8 mouse cellular contexts compared by ENCODE assay signal in genomic region chr8:119806422-119807263, GRCm38 (mm10). TPM values are rescaled to one million over a fixed set of nuclear protein-coding genes. Genes with fewer than 3 reads are reported as not detected.
DNase-seq lines count a peak whose midpoint lies in the region; ATAC-seq and TF ChIP-seq lines count a peak whose summit lies in the region.

No protein-coding gene starts in this region.

- H3K9me3 ChIP-seq in lung, postnatal 0 days (ENCODE audit: low read length): no peaks in the 10 kb centered on the region
- no peaks in the 10 kb centered on the region for H3K9me3 ChIP-seq in forebrain, embryonic 16.5 days (ENCODE audit: control insufficient read depth, low read length)

- no peaks in the 10 kb centered on the region for H3K36me3 ChIP-seq in lung, postnatal 0 days (ENCODE audit: insufficient read depth, low read length)
- peaks cover 3% of the 10 kb centered on the region; the same call in 1 of the 2 replicates for H3K36me3 ChIP-seq in forebrain, embryonic 16.5 days (ENCODE audit: control insufficient read depth, insufficient read depth)

- H3K27ac ChIP-seq in lung, postnatal 0 days (ENCODE audit: low read length): no peak overlapping the region
- H3K27ac ChIP-seq in bone marrow, adult 2 months (ENCODE audit: control insufficient read depth, insufficient read depth, low read depth, low read length, poor library complexity): peak overlapping the region; percentile 75
- peak overlapping the region; percentile 50 for H3K27ac ChIP-seq in forebrain, embryonic 16.5 days (ENCODE audit: low read length)

- intact Hi-C loops in left cerebral cortex, postnatal 10 days (cut with DNase I): no loop called here

- TF ChIP-seq POLR2A in bone marrow, adult 2 months (IDR thresholded peaks at IDR 0.05; ENCODE audit: borderline replicate concordance, control insufficient read depth, low read depth, low read length): no peak

- ATAC-seq in lung, postnatal 0 days: peak; percentile 51
- peak; percentile 60 for ATAC-seq in forebrain, embryonic 16.5 days
- no peak for ATAC-seq in CD4-positive, CD25-positive, alpha-beta regulatory T cell, adult 4 months

- H3K4me1 ChIP-seq in lung, postnatal 0 days (ENCODE audit: insufficient read depth, low read depth, low read length): no peaks in the 10 kb centered on the region
- H3K4me1 ChIP-seq in bone marrow, adult 2 months (ENCODE audit: control insufficient read depth, insufficient read depth, low read length): peaks cover 3% of the 10 kb centered on the region
- peaks cover 43% of the 10 kb centered on the region for H3K4me1 ChIP-seq in forebrain, embryonic 16.5 days (replicated peaks; ENCODE audit: control insufficient read depth, insufficient read depth, low read length)

- H3K9ac ChIP-seq in lung, postnatal 0 days (replicated peaks; ENCODE audit: low read depth): no peak overlapping the region
- peak overlapping the region; percentile 38; the same call in 1 of the 2 replicates for H3K9ac ChIP-seq in forebrain, embryonic 16.5 days (replicated peaks; ENCODE audit: low read depth, low read length)

- H3K4me3 ChIP-seq in lung, postnatal 0 days (ENCODE audit: low read depth, low read length): no peak overlapping the region
- H3K4me3 ChIP-seq in bone marrow, adult 2 months (replicated peaks; ENCODE audit: control insufficient read depth, low read depth, low read length): no peak overlapping the region
- H3K4me3 ChIP-seq in forebrain, embryonic 16.5 days (replicated peaks; ENCODE audit: low read length): no peak overlapping the region

- WGBS in lung, postnatal 0 days: 59% methylated on average over 14 of the region's 14 CpGs
- 59% methylated on average over 14 of the region's 14 CpGs for WGBS in bone marrow, adult 2 months
- 42% methylated on average over 14 of the region's 14 CpGs for WGBS in forebrain, embryonic 16.5 days

- peak; percentile 31 for DNase-seq in lung, postnatal 0 days (ENCODE audit: low spot score)
- DNase-seq in lung, adult 18-20 months: no peak
- DNase-seq in left cerebral cortex, postnatal 10 days (ENCODE audit: extremely low spot score in 1 of 2, low spot score in 2 of 2): peak; percentile 64 to 78
- DNase-seq in right cerebral cortex, postnatal 4 days: peak; percentile 54
- no peak for DNase-seq in ovary, postnatal 14 days (ENCODE audit: low spot score)

- no peaks in the 10 kb centered on the region for H3K27me3 ChIP-seq in lung, postnatal 0 days (replicated peaks; ENCODE audit: insufficient read depth, low read length)
- H3K27me3 ChIP-seq in forebrain, embryonic 16.5 days (replicated peaks; ENCODE audit: control insufficient read depth, insufficient read depth, low read length): no peaks in the 10 kb centered on the region

- no peak overlapping the region for H3K4me2 ChIP-seq in lung, postnatal 0 days (replicated peaks; ENCODE audit: low read depth, low read length)
- H3K4me2 ChIP-seq in forebrain, embryonic 16.5 days (ENCODE audit: low read length): no peak overlapping the region

- no peak for TF ChIP-seq EP300 in lung, postnatal 0 days (IDR thresholded peaks at IDR 0.05)

- TF ChIP-seq CTCF in lung, postnatal 0 days (IDR thresholded peaks at IDR 0.05): peak; percentile 12; the same call in 1 of the 2 replicates
- TF ChIP-seq CTCF in bone marrow, adult 2 months (IDR thresholded peaks at IDR 0.05; ENCODE audit: control insufficient read depth, insufficient read depth, low read length): no peak

RNA-seq across cellular contexts. Expression of gene Tldc1, which starts 28.4 kb away (rescaled TPM):
- 7.9 and 9.7 TPM in 2 replicates for polyA plus RNA-seq in lung, postnatal 0 days (2015; fragmentation: Nextera tagmentation; extraction: Ambion mirVana)
- polyA plus RNA-seq in bone marrow, adult 2 months (2011; ENCODE audit: insufficient read depth, insufficient read length, low replicate concordance, missing spikeins): 0.88 and 3.2 TPM in 2 replicates
- polyA plus RNA-seq in forebrain, embryonic 16.5 days (2015; fragmentation: Nextera tagmentation; extraction: Ambion mirVana): 15.3 and 16.1 TPM in 2 replicates
- 10 to 100 TPM; 14.2 to 15.9 TPM for total RNA-seq in left cerebral cortex, postnatal 10 days (2021)
- 10 to 100 TPM in 1 of 2 experiments, 1 to 10 TPM in 1; 6.5 to 14.3 TPM for polyA plus RNA-seq in CD4-positive, CD25-positive, alpha-beta regulatory T cell, adult 4 months (2017; shearing (Covaris generic))

RNA-seq across cellular contexts. Expression of gene Cotl1, which starts 33.7 kb away (rescaled TPM):
- 54.3 and 54.6 TPM in 2 replicates for polyA plus RNA-seq in lung, postnatal 0 days (2015; fragmentation: Nextera tagmentation; extraction: Ambion mirVana)
- 90.1 and 247 TPM in 2 replicates for polyA plus RNA-seq in bone marrow, adult 2 months (2011; ENCODE audit: insufficient read depth, insufficient read length, low replicate concordance, missing spikeins)
- polyA plus RNA-seq in forebrain, embryonic 16.5 days (2015; fragmentation: Nextera tagmentation; extraction: Ambion mirVana): 119 and 147 TPM in 2 replicates
- 100 to 1,000 TPM in 1 of 2 experiments, 10 to 100 TPM in 1; 96.5 to 100 TPM for total RNA-seq in left cerebral cortex, postnatal 10 days (2021)
- polyA plus RNA-seq in CD4-positive, CD25-positive, alpha-beta regulatory T cell, adult 4 months (2017; shearing (Covaris generic)): 100 to 1,000 TPM; 131 to 191 TPM

RNA-seq across cellular contexts. Expression of gene Klhl36, which starts 55.4 kb away (rescaled TPM):
- polyA plus RNA-seq in lung, postnatal 0 days (2015; fragmentation: Nextera tagmentation; extraction: Ambion mirVana): 11.4 and 11.6 TPM in 2 replicates
- polyA plus RNA-seq in bone marrow, adult 2 months (2011; ENCODE audit: insufficient read depth, insufficient read length, low replicate concordance, missing spikeins): 2.8 and 4.8 TPM in 2 replicates
- polyA plus RNA-seq in forebrain, embryonic 16.5 days (2015; fragmentation: Nextera tagmentation; extraction: Ambion mirVana): 15.2 and 19.1 TPM in 2 replicates
- 1 to 10 TPM; 7.3 to 8.2 TPM for total RNA-seq in left cerebral cortex, postnatal 10 days (2021)
- polyA plus RNA-seq in CD4-positive, CD25-positive, alpha-beta regulatory T cell, adult 4 months (2017; shearing (Covaris generic)): 10 to 100 TPM in 1 of 2 experiments, 1 to 10 TPM in 1; 6.2 to 11.6 TPM

Comparison
In these comparisons a context has a peak if more than half of its experiments do, and no peak if none do; other contexts are left out.
1. DNase-seq: peak in lung, postnatal 0 days (single experiment), left cerebral cortex, postnatal 10 days (2 of 2) and right cerebral cortex, postnatal 4 days (single experiment); none in lung, adult 18-20 months (0 of 2) and ovary, postnatal 14 days (single experiment).